Mouse (Mus musculus) embryonic facial prominence, embryonic 10.5 days (tissue): ENCODE measurements around the gene Xbp1. TPM values are rescaled to one million over a fixed set of nuclear protein-coding genes. Genes with fewer than 3 reads are reported as not detected.

Source experiments
- DNase-seq: peaks from one replicate; pipeline ENCODE4 v3.0.0-alpha.2; 2017; ENCODE audit warnings: low spot score
- H3K27ac ChIP-seq: fragments of 300-500 bp; sonication (generic); replicated peaks from 2 replicates; pipeline ENCODE4 v1.5.1; 2016; ENCODE audit warnings: mild to moderate bottlenecking
- H3K27me3 ChIP-seq: fragments of 300-500 bp; sonication (generic); replicated peaks from 2 replicates; pipeline ENCODE4 v1.6.1; 2016; ENCODE audit warnings: low read depth, mild to moderate bottlenecking; ENCODE audit not compliant: poor library complexity, severe bottlenecking
- H3K36me3 ChIP-seq: fragments of 300-500 bp; sonication (generic); replicated peaks from 2 replicates; pipeline ENCODE4 v1.6.1; 2016; ENCODE audit warnings: mild to moderate bottlenecking, moderate library complexity
- H3K4me1 ChIP-seq: fragments of 300-500 bp; sonication (generic); 2 replicates; pipeline ENCODE4 v1.6.1; 2016
- H3K4me3 ChIP-seq: fragments of 300-500 bp; sonication (generic); 2 replicates; pipeline ENCODE4 v1.5.1; 2016; ENCODE audit warnings: mild to moderate bottlenecking, moderate library complexity
- H3K9me3 ChIP-seq: fragments of 300-500 bp; sonication (generic); 2 replicates; pipeline ENCODE4 v1.6.1; 2016; ENCODE audit warnings: mild to moderate bottlenecking
- WGBS: fragments of 180-500 bp; shearing (Covaris S2); methylation state at CpG from one replicate; pipeline ENCODE4 v1.1.7; 2016; 5-methylcytosine and 5-hydroxymethylcytosine counted together
- polyA plus RNA-seq: library from polyadenylated mRNA; unstranded; fragments of >200 nt; fragmentation: Nextera tagmentation; extraction: Ambion mirVana; gene quantifications from 2 replicates; pipeline ENCODE4 v1.2.1, GENCODE M21; 2016

Gene Xbp1
- polyA plus RNA-seq, 1 experiment from 2014 or later, result 119 TPM

- peaks cover 7% of the 10 kb centered on the region for H3K4me1 ChIP-seq
- no peaks in the 10 kb centered on the region for H3K9me3 ChIP-seq
- H3K27ac ChIP-seq, result no peak overlapping the region
- DNase-seq, result no peak
- H3K27me3 ChIP-seq, result no peaks in the 10 kb centered on the region
- H3K4me3 ChIP-seq, result no peak overlapping the region
- no peaks in the 10 kb centered on the region for H3K36me3 ChIP-seq
- 91% methylated on average over 5 of the region's 5 CpGs for WGBS
Measured at GRCm38 (mm10) chr11:5568082-5568481, 47.6 kb downstream of the Xbp1 start.

GRCm38 (mm10) chr11:5569474-5569873 lies 49.0 kb downstream of the Xbp1 start, which contains the start of gene Ankrd36:
TSS of gene Ankrd36 (plus strand) at chr11:5569684.
- H3K4me3 ChIP-seq, result no peak within 1 kb of the TSS
- WGBS, result 87% methylated on average over 12 of the region's 12 CpGs
- no peaks in the 10 kb centered on the region for H3K27me3 ChIP-seq
- H3K9me3 ChIP-seq, result no peaks in the 10 kb centered on the region
- H3K27ac ChIP-seq, result no peak within 1 kb of the TSS
- DNase-seq, result no peak
- no peaks in the 10 kb centered on the region for H3K4me1 ChIP-seq
- H3K36me3 ChIP-seq, result no peaks in the 10 kb centered on the region

DNA sequence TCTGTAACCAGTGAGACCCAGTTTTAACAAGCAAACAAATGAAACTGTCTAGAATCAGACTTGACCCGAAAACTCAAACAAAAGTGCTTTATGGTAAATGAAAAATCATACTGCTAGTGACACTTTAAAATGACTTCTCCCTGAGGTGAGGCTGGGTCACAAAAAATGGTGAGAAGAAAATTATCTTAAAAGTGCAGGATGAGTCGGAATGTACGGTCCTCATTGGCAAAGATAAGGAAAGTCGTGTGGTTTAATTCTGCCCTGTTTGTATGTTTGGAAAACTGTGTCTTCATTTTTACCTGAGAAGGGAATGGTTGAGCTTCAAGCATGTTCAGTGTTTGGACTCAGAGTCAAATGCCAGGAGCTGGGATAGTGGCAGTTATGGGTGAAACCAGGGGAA lies 51.4 kb downstream of the Xbp1 start:
- Histone ChIP-seq H3K27me3 (no peaks in the 10 kb centered on the region), H3K27ac (no peak overlapping the region), H3K9me3 (no peaks in the 10 kb centered on the region), H3K4me1 (0 out of 2 replicates have a peak, but pooled peaks cover 1% of the 10 kb centered on the region), H3K36me3 (no peaks in the 10 kb centered on the region), H3K4me3 (no peak overlapping the region)
- WGBS, result 94% methylated on average over 4 of the region's 4 CpGs
- no peak for DNase-seq

GRCm38 (mm10) chr11:5573821-5574220 lies 53.4 kb downstream of the Xbp1 start:
- no peak for DNase-seq
- H3K36me3 ChIP-seq, result no peaks in the 10 kb centered on the region
- no peaks in the 10 kb centered on the region for H3K9me3 ChIP-seq
- H3K4me1 ChIP-seq, result peaks cover 12% of the 10 kb centered on the region
- H3K4me3 ChIP-seq, result no peak overlapping the region
- 81% methylated on average over 2 of the region's 2 CpGs for WGBS
- H3K27me3 ChIP-seq, result no peaks in the 10 kb centered on the region
- no peak overlapping the region for H3K27ac ChIP-seq

GRCm38 (mm10) chr11:5575046-5575445 lies 54.6 kb downstream of the Xbp1 start:
- 72% methylated on average over 6 of the region's 6 CpGs for WGBS

More at GRCm38 (mm10) chr11:5575046-5575445, 54.6 kb downstream of the Xbp1 start:
- Histone ChIP-seq H3K36me3 (no peaks in the 10 kb centered on the region), H3K4me1 (peaks cover 12% of the 10 kb centered on the region), H3K4me3 (no peak overlapping the region), H3K9me3 (no peaks in the 10 kb centered on the region), H3K27me3 (no peaks in the 10 kb centered on the region), H3K27ac (no peak overlapping the region)
- no peak for DNase-seq

Other genes with a start within 250 kb of the Xbp1 start
- gene Znrf3, start 75.8 kb upstream of the Xbp1 start, polyA plus RNA-seq, result 13.1 and 13.8 TPM in 2 replicates
- gene Ccdc117, start 21.5 kb downstream of the Xbp1 start, polyA plus RNA-seq, result 28.7 and 33.2 TPM in 2 replicates
- gene Ankrd36, start 49.0 kb downstream of the Xbp1 start, polyA plus RNA-seq, result not detected in 2 replicates
- gene Mrps24, start 195.0 kb downstream of the Xbp1 start, polyA plus RNA-seq, result 154 and 156 TPM in 2 replicates
- gene Urgcp, start 241.7 kb downstream of the Xbp1 start, polyA plus RNA-seq, result 18.0 and 19.1 TPM in 2 replicates